Comparison of ENCODE assay signal across 9 mouse cellular contexts in the genomic region with DNA sequence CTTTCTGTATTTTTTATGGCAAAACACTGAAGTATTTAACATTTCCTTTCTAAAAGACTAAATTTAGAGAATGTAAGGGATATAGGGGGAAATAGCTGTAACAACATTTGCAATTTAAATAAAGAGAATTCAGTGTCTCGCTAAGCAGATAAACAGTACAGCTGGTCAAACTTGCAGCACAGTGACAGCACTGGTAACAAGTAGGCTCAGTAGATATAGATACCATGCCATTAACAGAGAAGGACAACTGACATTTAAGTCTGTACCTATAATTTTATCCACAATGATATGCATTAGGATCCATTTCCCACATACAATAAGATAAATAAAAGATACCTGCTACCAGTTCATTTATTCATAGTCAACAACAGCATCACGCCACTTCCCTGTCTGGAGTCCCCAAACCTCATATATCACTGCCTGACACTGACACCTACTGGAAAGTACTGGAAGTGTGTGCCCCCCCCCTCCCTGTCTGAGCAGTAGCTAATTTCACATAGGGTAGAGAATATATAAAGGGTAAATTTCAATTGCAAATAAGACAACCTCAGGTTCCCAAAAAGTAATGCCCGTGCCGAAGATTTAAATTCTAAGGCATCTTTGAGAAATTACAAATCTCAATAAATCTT.
DNase-seq lines count a peak whose midpoint lies in the region; ATAC-seq and TF ChIP-seq lines count a peak whose summit lies in the region.
"Had no signal": no experiment of that assay in that cellular context is flagged by ENCODE, and none has a peak within 500 bp of the region (broad histone marks: within the 10 kb centered on the region; RNA-seq: fewer than 3 reads in every experiment).

No protein-coding gene starts in this region.

- TF ChIP-seq CTCF in kidney, adult 2 months (conservative IDR thresholded peaks at IDR 0.05; ENCODE audit: insufficient read depth, insufficient read length, low read depth, low read length), result peak; percentile 74
- TF ChIP-seq CTCF in MEL (IDR thresholded peaks at IDR 0.05 in 2 of 3, conservative IDR thresholded peaks at IDR 0.05 in 1 of 3; ENCODE audit: control insufficient read depth in 1 of 3, insufficient read depth in 1 of 3, low read depth in 2 of 3, low read length in 3 of 3, poor library complexity in 1 of 3, severe bottlenecking in 1 of 3), result peak; percentile 64 to 90 (median 72)

- no peak for TF ChIP-seq POLR2A in kidney, adult 2 months (IDR thresholded peaks at IDR 0.05; ENCODE audit: low read depth, low read length)
- no peak for TF ChIP-seq POLR2A in MEL (IDR thresholded peaks at IDR 0.05; ENCODE audit: control insufficient read depth in 1 of 2, insufficient read depth in 1 of 2, low read depth in 1 of 2, low read length in 2 of 2, poor library complexity in 1 of 2)

- H3K27ac ChIP-seq in kidney, adult 2 months (ENCODE audit: insufficient read depth, low read depth, low read length), result no peak overlapping the region
- H3K27ac ChIP-seq in MEL (ENCODE audit: control insufficient read depth, low read depth, low read length), result no peak overlapping the region
- H3K27ac ChIP-seq in hindbrain, embryonic 12.5 days, result no peak overlapping the region
- H3K27ac ChIP-seq in limb, embryonic 10.5 days, result no peak overlapping the region
- H3K27ac ChIP-seq: embryonic facial prominence, embryonic 13.5 days had no signal

- DNase-seq in kidney, adult 2 months, result peak; percentile 21
- DNase-seq in kidney, adult 8-10 months, result no peak
- DNase-seq in MEL (ENCODE audit: low read depth, low spot score), result peak; percentile 73
- DNase-seq in embryo, embryonic 10 days (ENCODE audit: low spot score), result peak; percentile 72
- DNase-seq in limb, embryonic 10.5 days (ENCODE audit: low spot score), result peak; percentile 65
- peak; percentile 65 for DNase-seq in neural tube, embryonic 10.5 days (ENCODE audit: extremely low spot score, low spot score)

- H3K9ac ChIP-seq in MEL (ENCODE audit: control insufficient read depth, low read depth, low read length, poor library complexity, severe bottlenecking), result no peak overlapping the region
- H3K9ac ChIP-seq in hindbrain, embryonic 12.5 days, result no peak overlapping the region
- H3K9ac ChIP-seq: embryonic facial prominence, embryonic 13.5 days had no signal

- H3K4me3 ChIP-seq in kidney, adult 2 months (ENCODE audit: insufficient read depth, low read depth, low read length), result no peak overlapping the region
- H3K4me3 ChIP-seq in MEL (ENCODE audit: control insufficient read depth in 1 of 2, insufficient read depth in 1 of 2, low read depth in 2 of 2, low read length in 2 of 2), result no peak overlapping the region
- H3K4me3 ChIP-seq in hindbrain, embryonic 12.5 days, result no peak overlapping the region
- H3K4me3 ChIP-seq in limb, embryonic 10.5 days, result no peak overlapping the region
- H3K4me3 ChIP-seq: embryonic facial prominence, embryonic 13.5 days had no signal

- peak; percentile 75; the same call in 1 of the 2 replicates for ATAC-seq in hindbrain, embryonic 12.5 days (ENCODE audit: low FRiP score)
- ATAC-seq in erythroid progenitor cell, adult 5-6 weeks (replicated peaks; ENCODE audit: low FRiP score, poor library complexity, severe bottlenecking), result no peak

- 37% methylated on average over 4 of the region's 4 CpGs for WGBS in kidney, adult 2 months
- WGBS in hindbrain, embryonic 12.5 days, result 23% methylated on average over 4 of the region's 4 CpGs
- WGBS in limb, embryonic 10.5 days, result 41% methylated on average over 4 of the region's 4 CpGs

- no peak overlapping the region for H3K4me2 ChIP-seq in hindbrain, embryonic 12.5 days (replicated peaks)
- H3K4me2 ChIP-seq: embryonic facial prominence, embryonic 13.5 days had no signal

- no peak for TF ChIP-seq EP300 in MEL (IDR thresholded peaks at IDR 0.05; ENCODE audit: low read depth in 1 of 2, low read length in 2 of 2)

- no peaks in the 10 kb centered on the region for H3K27me3 ChIP-seq in kidney, adult 2 months (replicated peaks; ENCODE audit: control insufficient read depth, insufficient read depth, low read length)
- H3K27me3 ChIP-seq in MEL (ENCODE audit: control insufficient read depth in 1 of 2, insufficient read depth in 2 of 2, low read length in 2 of 2), result no peaks in the 10 kb centered on the region
- no peaks in the 10 kb centered on the region for H3K27me3 ChIP-seq in hindbrain, embryonic 12.5 days
- H3K27me3 ChIP-seq in limb, embryonic 10.5 days (ENCODE audit: low read depth, poor library complexity, severe bottlenecking), result no peaks in the 10 kb centered on the region
- H3K27me3 ChIP-seq: embryonic facial prominence, embryonic 13.5 days had no signal

- H3K79me2 ChIP-seq in MEL (ENCODE audit: control insufficient read depth, insufficient read depth, low read length, poor library complexity), result no peaks in the 10 kb centered on the region

- H3K36me3 ChIP-seq in kidney, adult 2 months (ENCODE audit: control insufficient read depth, insufficient read depth, low read length), result no peaks in the 10 kb centered on the region
- H3K36me3 ChIP-seq in MEL (ENCODE audit: control insufficient read depth in 1 of 2, insufficient read depth in 2 of 2, low read length in 2 of 2), result no peaks in the 10 kb centered on the region
- no peaks in the 10 kb centered on the region for H3K36me3 ChIP-seq in hindbrain, embryonic 12.5 days
- no peaks in the 10 kb centered on the region for H3K36me3 ChIP-seq in limb, embryonic 10.5 days
- H3K36me3 ChIP-seq: embryonic facial prominence, embryonic 13.5 days had no signal

- H3K9me3 ChIP-seq in MEL (replicated peaks; ENCODE audit: insufficient read depth, low read length), result no peaks in the 10 kb centered on the region
- no peaks in the 10 kb centered on the region for H3K9me3 ChIP-seq in hindbrain, embryonic 12.5 days (replicated peaks)
- H3K9me3 ChIP-seq in limb, embryonic 10.5 days (replicated peaks), result no peaks in the 10 kb centered on the region
- H3K9me3 ChIP-seq: embryonic facial prominence, embryonic 13.5 days had no signal

- peak; percentile 99 for TF ChIP-seq RAD21 in MEL (IDR thresholded peaks at IDR 0.05; ENCODE audit: low read depth, low read length)

- H3K4me1 ChIP-seq in kidney, adult 2 months (ENCODE audit: control insufficient read depth, insufficient read depth, low read length), result no peaks in the 10 kb centered on the region
- H3K4me1 ChIP-seq in MEL (ENCODE audit: control insufficient read depth in 1 of 2, insufficient read depth in 2 of 2, low read length in 2 of 2), result no peaks in the 10 kb centered on the region
- H3K4me1 ChIP-seq in hindbrain, embryonic 12.5 days, result peaks cover 10% of the 10 kb centered on the region
- peaks cover 14% of the 10 kb centered on the region for H3K4me1 ChIP-seq in limb, embryonic 10.5 days

TF ChIP-seq in MEL, 35 proteins besides CTCF, POLR2A, EP300 and RAD21:
- TF ChIP-seq ZNF384 (IDR thresholded peaks at IDR 0.05; ENCODE audit: low read depth, low read length) (peak; percentile 16; the same call in 1 of the 2 replicates), ZC3H11A (IDR thresholded peaks at IDR 0.05; ENCODE audit: low read depth, low read length) (peak; percentile 92), SMC3 (IDR thresholded peaks at IDR 0.05; ENCODE audit: low read depth, low read length) (peak; percentile 96), UBTF (IDR thresholded peaks at IDR 0.05; ENCODE audit: borderline replicate concordance, insufficient read depth, low read depth, low read length) (no peak), MYC (IDR thresholded peaks at IDR 0.05; ENCODE audit: low read depth, low read length) (no peak), ELF1 (IDR thresholded peaks at IDR 0.05; ENCODE audit: low read depth, low read length) (no peak), GATA1 (IDR thresholded peaks at IDR 0.05; ENCODE audit: low read depth, low read length) (no peak), MAZ (IDR thresholded peaks at IDR 0.05; ENCODE audit: low read depth, low read length) (peak; percentile 94)

Comparison
In these comparisons a context has a peak if more than half of its experiments do, and no peak if none do; other contexts are left out.
1. DNase-seq: peak in kidney, adult 2 months (single experiment), MEL (single experiment), embryo, embryonic 10 days (single experiment), limb, embryonic 10.5 days (single experiment) and neural tube, embryonic 10.5 days (single experiment); none in kidney, adult 8-10 months (0 of 2).